Mouse (Mus musculus) liver, embryonic 13.5 days (tissue): ENCODE data around the gene Pramel6. TPM values are rescaled to one million over a fixed set of nuclear protein-coding genes. Genes with fewer than 3 reads are reported as not detected.

Experiments
- ATAC-seq: fragments of 200-750 bp; cut with Nextera tagmentation; 2 replicates; pipeline ENCODE4 v1.8.0; 2017; ENCODE audit warnings: low read depth, mild to moderate bottlenecking, moderate number of reproducible peaks, moderate library complexity
- DNase-seq: peaks from one replicate; pipeline ENCODE4 v3.0.0; 2022
- H3K27ac ChIP-seq: fragments of 300-500 bp; sonication (generic); 2 replicates; pipeline ENCODE4 v1.5.1; 2015; ENCODE audit warnings: moderate library complexity, mild to moderate bottlenecking, inconsistent platforms
- H3K27me3 ChIP-seq: fragments of 300-500 bp; sonication (generic); 2 replicates; pipeline ENCODE4 v1.6.1; 2015; ENCODE audit warnings: mild to moderate bottlenecking, inconsistent platforms
- H3K36me3 ChIP-seq: fragments of 300-500 bp; sonication (generic); 2 replicates; pipeline ENCODE4 v1.6.1; 2015; ENCODE audit warnings: mild to moderate bottlenecking, inconsistent platforms
- H3K4me1 ChIP-seq: fragments of 300-500 bp; sonication (generic); replicated peaks from 2 replicates; pipeline ENCODE4 v1.6.1; 2015; ENCODE audit warnings: inconsistent platforms
- H3K4me2 ChIP-seq: fragments of 300-500 bp; sonication (generic); 2 replicates; pipeline ENCODE4 v1.6.1; 2015; ENCODE audit warnings: inconsistent platforms, mild to moderate bottlenecking, moderate library complexity
- H3K4me3 ChIP-seq: fragments of 300-500 bp; sonication (generic); replicated peaks from 2 replicates; pipeline ENCODE4 v1.5.1; 2015; ENCODE audit warnings: mild to moderate bottlenecking, inconsistent platforms
- H3K9ac ChIP-seq: fragments of 300-500 bp; sonication (generic); 2 replicates; pipeline ENCODE4 v1.6.1; 2015; ENCODE audit warnings: mild to moderate bottlenecking, inconsistent platforms
- H3K9me3 ChIP-seq: fragments of 300-500 bp; sonication (generic); replicated peaks from 2 replicates; pipeline ENCODE4 v1.6.1; 2016; ENCODE audit warnings: inconsistent platforms
- WGBS: fragments of 180-500 bp; shearing (Covaris S2); methylation state at CpG from one replicate; pipeline ENCODE4 v1.1.7; 2015; ENCODE audit not compliant: insufficient replicate concordance; 5-methylcytosine and 5-hydroxymethylcytosine counted together
- polyA plus RNA-seq: library from polyadenylated mRNA; unstranded; fragments of >200 nt; fragmentation: Nextera tagmentation; extraction: Ambion mirVana; gene quantifications from 2 replicates; pipeline ENCODE4 v1.2.1, GENCODE M21; 2015

Pramel6 gene
- polyA plus RNA-seq, 1 experiment from 2014 or later = not detected

DNA sequence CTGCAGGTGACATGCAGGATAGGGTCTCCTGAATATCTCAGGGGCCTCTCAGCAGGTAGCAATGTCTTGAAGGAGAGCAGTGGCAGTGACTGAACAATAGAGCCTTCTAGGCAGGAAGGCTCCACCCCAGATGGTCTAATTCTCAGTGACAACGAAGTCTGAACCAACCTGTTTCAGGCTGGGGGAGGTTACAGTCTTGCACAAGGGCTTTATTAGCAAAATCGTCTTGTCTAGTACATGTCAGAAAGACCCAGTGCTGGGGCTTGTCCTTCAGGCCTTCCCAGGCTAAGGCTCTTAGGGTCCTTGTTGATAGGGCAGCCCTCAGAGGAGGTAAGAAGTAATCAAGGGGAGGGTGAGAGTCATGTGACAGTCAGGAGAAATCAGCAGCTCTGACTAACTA is 28.5 kb downstream of the Pramel6 start:
- Histone ChIP-seq H3K9me3 (no peaks in the 10 kb centered on the region; the same call in 1 of the 2 replicates), H3K27me3 (no peaks in the 10 kb centered on the region), H3K4me1 (no peaks in the 10 kb centered on the region), H3K4me3 (no peak overlapping the region), H3K9ac (no peak overlapping the region), H3K4me2 (no peak overlapping the region), H3K27ac (no peak overlapping the region), H3K36me3 (no peaks in the 10 kb centered on the region)
- DNase-seq (no peak), ATAC-seq (no peak)
- 41% methylated on average over 2 of the region's 2 CpGs for WGBS

DNA sequence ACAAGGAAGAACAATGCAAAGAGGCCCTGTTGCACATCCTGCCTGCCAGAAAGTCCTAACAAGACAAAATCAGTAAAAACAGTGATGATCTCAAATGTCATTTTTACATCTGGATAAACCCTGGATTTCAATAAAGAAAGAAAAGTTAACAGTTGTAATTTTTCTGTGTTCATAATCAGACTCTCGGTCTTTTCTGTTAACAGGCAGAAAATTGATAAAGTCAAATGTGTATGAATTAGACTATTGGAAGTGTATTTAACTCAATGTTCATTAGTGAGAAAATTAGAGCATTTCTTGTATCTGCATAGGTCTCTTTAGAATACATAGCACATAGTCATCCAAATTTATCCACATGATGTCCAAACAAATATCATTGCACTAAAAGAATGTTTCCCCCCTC is 39.1 kb downstream of the Pramel6 start, which contains the start of gene Olfr1128:
Gene Olfr1128 (minus strand): TSS at position 101 of the 400 bp plus-strand sequence.
- no peak for ATAC-seq
- no peak for DNase-seq
- no peaks in the 10 kb centered on the region for H3K27me3 ChIP-seq
- H3K4me2 ChIP-seq = no peak within 1 kb of the TSS
- 63% methylated on average over 1 of the region's 1 CpGs for WGBS
- H3K4me3 ChIP-seq = no peak within 1 kb of the TSS
- no peaks in the 10 kb centered on the region for H3K36me3 ChIP-seq
- no peak within 1 kb of the TSS for H3K27ac ChIP-seq
- no peak within 1 kb of the TSS for H3K9ac ChIP-seq
- no peaks in the 10 kb centered on the region for H3K4me1 ChIP-seq
- no peaks in the 10 kb centered on the region for H3K9me3 ChIP-seq

Other genes with a start within 250 kb of the Pramel6 start
- gene Olfr1116, start 239.0 kb upstream of the Pramel6 start, polyA plus RNA-seq = not detected in 2 replicates
- not detected in 2 replicates for gene Olfr1118, start 199.0 kb upstream of the Pramel6 start, polyA plus RNA-seq
- not detected in 2 replicates for gene Olfr1120, start 151.8 kb upstream of the Pramel6 start, polyA plus RNA-seq
- not detected in 2 replicates for gene Olfr1121, start 136.7 kb upstream of the Pramel6 start, polyA plus RNA-seq
- not detected in 2 replicates for gene Olfr1122, start 120.7 kb upstream of the Pramel6 start, polyA plus RNA-seq
- gene Olfr1123, start 89.9 kb upstream of the Pramel6 start, polyA plus RNA-seq = not detected in 2 replicates
- 0.06 TPM in 1 of 2 replicates, not detected in the other for gene Olfr1124, start 76.3 kb upstream of the Pramel6 start, polyA plus RNA-seq
- gene Olfr1126, start 52.6 kb upstream of the Pramel6 start, polyA plus RNA-seq = not detected in 2 replicates
- gene Pramel7, start 9.5 kb upstream of the Pramel6 start, polyA plus RNA-seq = not detected in 2 replicates
- not detected in 2 replicates for gene Olfr153, start 25.2 kb downstream of the Pramel6 start, polyA plus RNA-seq
- gene Olfr1128, start 39.0 kb downstream of the Pramel6 start, polyA plus RNA-seq = not detected in 2 replicates
- gene Olfr1129, start 67.3 kb downstream of the Pramel6 start, polyA plus RNA-seq = not detected in 2 replicates
- gene Olfr1130, start 99.6 kb downstream of the Pramel6 start, polyA plus RNA-seq = not detected in 2 replicates
- gene Olfr1131, start 120.5 kb downstream of the Pramel6 start, polyA plus RNA-seq = not detected in 2 replicates
- not detected in 2 replicates for gene Olfr1132, start 131.0 kb downstream of the Pramel6 start, polyA plus RNA-seq
- not detected in 2 replicates for gene Olfr1133, start 140.8 kb downstream of the Pramel6 start, polyA plus RNA-seq
- not detected in 2 replicates for gene Olfr1134, start 151.9 kb downstream of the Pramel6 start, polyA plus RNA-seq
- not detected in 2 replicates for gene Olfr1135, start 167.1 kb downstream of the Pramel6 start, polyA plus RNA-seq
- not detected in 2 replicates for gene Olfr1136, start 187.4 kb downstream of the Pramel6 start, polyA plus RNA-seq
- gene Olfr1137, start 206.6 kb downstream of the Pramel6 start, polyA plus RNA-seq = not detected in 2 replicates
- gene Olfr1138, start 233.4 kb downstream of the Pramel6 start, polyA plus RNA-seq = not detected in 2 replicates
- not detected in 2 replicates for gene Olfr1140, start 237.2 kb downstream of the Pramel6 start, polyA plus RNA-seq
- not detected in 2 replicates for gene Olfr1141, start 247.4 kb downstream of the Pramel6 start, polyA plus RNA-seq